Mouse (Mus musculus): ENCODE results near the gene Mlkl. TPM values are rescaled to one million over a fixed set of nuclear protein-coding genes. Genes with fewer than 3 reads are reported as not detected.

Mlkl gene
- polyA plus RNA-seq (2015; fragmentation: Illumina TruSeq; extraction: RNeasy Lipid Tissue Mini Kit (QIAGEN cat#74804); ENCODE audit: insufficient read depth, low replicate concordance) = 9.7 TPM

DNA sequence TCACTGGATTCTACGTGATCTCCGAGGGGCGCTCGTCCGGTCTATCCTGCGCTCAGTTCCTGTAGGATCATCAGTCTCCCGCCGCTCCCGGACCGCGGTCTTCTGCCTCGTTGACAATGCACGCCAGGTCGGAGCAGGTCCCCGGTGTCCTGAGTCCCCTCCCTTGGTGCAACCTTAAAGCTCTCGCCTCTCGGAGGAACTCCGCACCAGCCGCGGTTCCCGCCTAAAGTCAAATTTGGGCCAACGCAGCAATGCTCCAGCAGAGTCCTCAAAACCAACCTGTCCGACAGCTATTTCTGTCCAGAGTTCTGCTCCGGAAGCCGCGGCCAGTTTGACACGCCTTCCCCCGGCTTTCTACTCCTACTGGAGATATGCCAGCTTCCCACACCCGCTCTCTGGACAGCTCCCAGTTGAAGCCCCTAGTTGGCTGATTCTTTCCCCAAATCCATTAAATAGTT lies at the start of gene Mlkl:
Gene Mlkl, minus strand, starts transcription at position 288 of the 458 bp plus-strand sequence.

GRCm38 (mm10) chr8:111299821-111300568 lies 38.0 kb downstream of the Mlkl start, which contains the start of gene Rfwd3:
TSS of gene Rfwd3 (minus strand) at chr8:111300222.

Other genes with a start within 250 kb of the Mlkl start
- not detected for gene Clec18a, start 245.8 kb downstream of the Mlkl start, polyA plus RNA-seq (2015; fragmentation: Illumina TruSeq; extraction: RNeasy Lipid Tissue Mini Kit (QIAGEN cat#74804); ENCODE audit: insufficient read depth, low replicate concordance)
- gene Pdpr, start 243.5 kb downstream of the Mlkl start, polyA plus RNA-seq (2015; fragmentation: Illumina TruSeq; extraction: RNeasy Lipid Tissue Mini Kit (QIAGEN cat#74804); ENCODE audit: insufficient read depth, low replicate concordance) = 22.5 TPM
- 51.2 TPM for gene Glg1, start 79.0 kb downstream of the Mlkl start, polyA plus RNA-seq (2015; fragmentation: Illumina TruSeq; extraction: RNeasy Lipid Tissue Mini Kit (QIAGEN cat#74804); ENCODE audit: insufficient read depth, low replicate concordance)
- gene Rfwd3, start 38.0 kb downstream of the Mlkl start, polyA plus RNA-seq (2015; fragmentation: Illumina TruSeq; extraction: RNeasy Lipid Tissue Mini Kit (QIAGEN cat#74804); ENCODE audit: insufficient read depth, low replicate concordance) = 55.1 TPM
- not detected for gene Fa2h, start 55.6 kb upstream of the Mlkl start, polyA plus RNA-seq (2015; fragmentation: Illumina TruSeq; extraction: RNeasy Lipid Tissue Mini Kit (QIAGEN cat#74804); ENCODE audit: insufficient read depth, low replicate concordance)
- gene Wdr59, start 183.9 kb upstream of the Mlkl start, polyA plus RNA-seq (2015; fragmentation: Illumina TruSeq; extraction: RNeasy Lipid Tissue Mini Kit (QIAGEN cat#74804); ENCODE audit: insufficient read depth, low replicate concordance) = 8.2 TPM
- gene Znrf1, start 197.9 kb upstream of the Mlkl start, polyA plus RNA-seq (2015; fragmentation: Illumina TruSeq; extraction: RNeasy Lipid Tissue Mini Kit (QIAGEN cat#74804); ENCODE audit: insufficient read depth, low replicate concordance) = 51.8 TPM

Data from spleen, adult 10 weeks (tissue).